Mouse (Mus musculus) neural tube, embryonic 13.5 days (tissue): Measurements from ENCODE around the gene Flnb. TPM values are rescaled to one million over a fixed set of nuclear protein-coding genes. Genes with fewer than 3 reads are reported as not detected.

ENCODE experiments used
- ATAC-seq: fragments of 200-750 bp; cut with Nextera tagmentation; 2 replicates; pipeline ENCODE4 v1.8.0; 2017; ENCODE audit warnings: low read depth, mild to moderate bottlenecking, moderate TSS enrichment, moderate library complexity
- H3K27ac ChIP-seq: fragments of 300-500 bp; sonication (generic); replicated peaks from 2 replicates; pipeline ENCODE4 v1.5.1; 2015; ENCODE audit warnings: moderate library complexity, mild to moderate bottlenecking, inconsistent platforms
- H3K27me3 ChIP-seq: fragments of 300-500 bp; sonication (generic); 2 replicates; pipeline ENCODE4 v1.6.1; 2015; ENCODE audit warnings: mild to moderate bottlenecking, inconsistent platforms
- H3K36me3 ChIP-seq: fragments of 300-500 bp; sonication (generic); 2 replicates; pipeline ENCODE4 v1.6.1; 2015; ENCODE audit warnings: mild to moderate bottlenecking, inconsistent platforms
- H3K4me1 ChIP-seq: fragments of 300-500 bp; sonication (generic); replicated peaks from 2 replicates; pipeline ENCODE4 v1.6.1; 2015; ENCODE audit warnings: inconsistent platforms
- H3K4me2 ChIP-seq: fragments of 300-500 bp; sonication (generic); 2 replicates; pipeline ENCODE4 v1.6.1; 2015; ENCODE audit warnings: inconsistent platforms, mild to moderate bottlenecking, moderate library complexity
- H3K4me3 ChIP-seq: fragments of 300-500 bp; sonication (generic); 2 replicates; pipeline ENCODE4 v1.5.1; 2015; ENCODE audit warnings: mild to moderate bottlenecking, inconsistent platforms
- H3K9ac ChIP-seq: fragments of 300-500 bp; sonication (generic); 2 replicates; pipeline ENCODE4 v1.6.1; 2015; ENCODE audit warnings: moderate library complexity, mild to moderate bottlenecking, inconsistent platforms
- H3K9me3 ChIP-seq: fragments of 300-500 bp; sonication (generic); 2 replicates; pipeline ENCODE4 v1.6.1; 2016; ENCODE audit warnings: inconsistent platforms
- WGBS: fragments of 180-500 bp; shearing (Covaris S2); methylation state at CpG from one replicate; pipeline ENCODE4 v1.1.7; 2015; 5-methylcytosine and 5-hydroxymethylcytosine counted together
- polyA plus RNA-seq: library from polyadenylated mRNA; unstranded; fragments of >200 nt; fragmentation: Nextera tagmentation; extraction: Ambion mirVana; gene quantifications from 2 replicates; pipeline ENCODE4 v1.2.1, GENCODE M21; 2015

Gene Flnb
- polyA plus RNA-seq, 1 experiment from 2014 or later, result 8.2 TPM

GRCm38 (mm10) chr14:7832440-7832783 is 14.7 kb downstream of the Flnb start:
- no peak for ATAC-seq
- no peaks in the 10 kb centered on the region for H3K36me3 ChIP-seq
- WGBS, result 94% methylated on average over 5 of the region's 5 CpGs
- no peak overlapping the region for H3K4me2 ChIP-seq
- no peak overlapping the region for H3K4me3 ChIP-seq
- no peaks in the 10 kb centered on the region; the same call in 1 of the 2 replicates for H3K9me3 ChIP-seq
- H3K9ac ChIP-seq, result no peak overlapping the region
- H3K4me1 ChIP-seq, result peaks cover 26% of the 10 kb centered on the region
- H3K27ac ChIP-seq, result no peak overlapping the region
- no peaks in the 10 kb centered on the region for H3K27me3 ChIP-seq

- no peaks in the 10 kb centered on the region; the same call in 1 of the 2 replicates for H3K9me3 ChIP-seq
- H3K4me2 ChIP-seq, result no peak overlapping the region
- no peaks in the 10 kb centered on the region for H3K27me3 ChIP-seq
- H3K4me3 ChIP-seq, result no peak overlapping the region
- no peak overlapping the region for H3K27ac ChIP-seq
- H3K9ac ChIP-seq, result no peak overlapping the region
- 51% methylated on average over 4 of the region's 4 CpGs for WGBS
- no peaks in the 10 kb centered on the region for H3K36me3 ChIP-seq
- peaks cover 26% of the 10 kb centered on the region for H3K4me1 ChIP-seq
- ATAC-seq, result no peak; the same call in 1 of the 2 replicates
Measured at GRCm38 (mm10) chr14:7833458-7833857, 15.7 kb downstream of the Flnb start.

- no peak for ATAC-seq
- H3K9me3 ChIP-seq, result no peaks in the 10 kb centered on the region
- WGBS, result 84% methylated on average over 5 of the region's 5 CpGs
- H3K27me3 ChIP-seq, result no peaks in the 10 kb centered on the region
- H3K36me3 ChIP-seq, result peaks cover 3% of the 10 kb centered on the region; the same call in 1 of the 2 replicates
- H3K4me1 ChIP-seq, result peaks cover 26% of the 10 kb centered on the region
- no peak overlapping the region for H3K27ac ChIP-seq
- H3K4me3 ChIP-seq, result no peak overlapping the region
- no peak overlapping the region for H3K4me2 ChIP-seq
- no peak overlapping the region for H3K9ac ChIP-seq
Measured at GRCm38 (mm10) chr14:7838564-7839089, 20.9 kb downstream of the Flnb start.

DNA sequence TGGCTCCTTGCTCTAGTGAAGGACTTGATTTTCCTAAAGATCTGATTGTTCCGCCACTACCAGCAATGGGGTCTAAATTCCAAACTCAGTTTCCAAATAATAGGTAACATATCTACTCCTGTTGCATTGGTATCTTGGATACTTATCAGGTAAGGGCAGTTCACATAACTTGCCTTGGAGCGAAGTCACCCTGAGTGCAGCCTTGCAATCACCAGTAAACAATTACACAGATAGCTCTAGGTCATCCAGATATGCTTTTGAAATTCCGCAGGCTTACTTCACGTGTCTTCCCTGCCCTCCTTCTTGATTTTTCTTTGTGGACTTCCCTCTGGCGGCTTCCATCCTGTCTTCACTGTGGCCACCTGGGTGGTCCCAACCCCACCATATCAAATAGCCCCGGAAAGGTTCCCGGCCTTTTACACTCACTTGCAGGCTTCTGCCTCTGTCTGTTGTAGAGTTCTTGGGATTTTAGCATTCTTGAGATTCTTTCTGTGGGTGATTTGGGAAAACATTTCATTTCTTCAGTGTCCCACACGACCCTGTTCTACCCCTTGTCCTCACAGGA is 22.3 kb downstream of the Flnb start:
- Histone ChIP-seq H3K9ac (no peak overlapping the region), H3K9me3 (no peaks in the 10 kb centered on the region), H3K4me3 (no peak overlapping the region), H3K27ac (no peak overlapping the region), H3K27me3 (no peaks in the 10 kb centered on the region), H3K36me3 (peaks cover 3% of the 10 kb centered on the region; the same call in 1 of the 2 replicates), H3K4me2 (no peak overlapping the region), H3K4me1 (peaks cover 23% of the 10 kb centered on the region)
- 57% methylated on average over 8 of the region's 8 CpGs for WGBS
- ATAC-seq, result no peak

DNA sequence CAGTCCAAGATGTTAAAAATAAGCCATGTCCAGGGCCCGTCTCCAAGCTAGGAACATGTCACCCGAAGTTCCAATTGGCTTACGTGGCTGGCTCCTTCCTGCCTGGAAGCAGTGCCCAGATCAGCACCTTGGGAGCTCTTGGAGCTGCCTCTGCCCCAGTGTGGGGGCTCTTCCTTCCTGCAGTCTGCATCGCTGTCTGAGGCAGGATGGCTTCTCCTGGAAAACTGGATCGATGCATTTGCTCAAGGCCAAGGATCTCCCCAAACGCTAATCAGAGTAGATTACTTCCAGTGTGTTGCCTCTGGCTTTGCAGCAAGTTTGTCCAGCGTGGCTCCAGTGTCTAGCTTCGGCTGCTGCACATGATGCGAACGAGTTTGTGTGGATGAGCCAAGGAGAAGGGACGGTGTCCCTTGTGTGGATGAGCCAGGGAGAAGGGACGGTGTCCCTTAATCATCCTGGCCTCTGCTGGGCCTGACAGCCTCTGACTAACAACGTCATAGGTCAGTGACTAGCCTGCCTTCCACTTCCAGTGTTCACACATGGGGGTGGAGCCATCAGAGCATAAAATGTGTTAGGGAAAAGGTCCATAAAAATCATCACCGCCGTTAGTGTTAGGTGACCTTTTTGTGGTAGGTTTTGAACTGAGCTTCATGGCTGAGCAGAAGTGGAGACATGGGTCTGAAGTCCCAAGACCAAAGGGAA is 25.0 kb downstream of the Flnb start:
- no peak for ATAC-seq
- H3K4me1 ChIP-seq, result peaks cover 30% of the 10 kb centered on the region
- no peak overlapping the region for H3K27ac ChIP-seq

DNA sequence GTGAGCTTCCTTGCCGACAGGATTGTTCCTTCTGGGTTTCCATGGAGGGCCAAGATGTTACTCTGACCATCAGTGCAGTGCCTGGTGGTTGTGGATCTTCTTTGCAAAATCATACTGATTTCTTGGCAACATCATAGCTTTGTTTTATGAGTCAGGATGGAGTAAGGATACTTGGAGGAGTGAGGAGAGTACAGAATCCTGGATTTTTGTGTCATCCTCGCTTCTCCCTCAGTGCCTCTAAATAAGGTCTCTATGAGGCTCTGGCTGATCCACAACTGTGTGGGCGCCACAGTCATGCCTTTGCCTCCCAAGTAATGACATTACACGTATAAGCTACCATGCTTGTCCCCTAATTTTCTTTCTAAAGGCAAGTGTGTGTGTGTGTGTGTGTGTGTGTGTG is 28.9 kb downstream of the Flnb start:
- WGBS, result 84% methylated on average over 4 of the region's 4 CpGs
- Histone ChIP-seq H3K9ac (no peak overlapping the region), H3K9me3 (no peaks in the 10 kb centered on the region), H3K27me3 (no peaks in the 10 kb centered on the region), H3K4me1 (peaks cover 45% of the 10 kb centered on the region), H3K27ac (no peak overlapping the region), H3K4me2 (no peak overlapping the region), H3K36me3 (no peaks in the 10 kb centered on the region), H3K4me3 (no peak overlapping the region)
- no peak for ATAC-seq

More for the DNA sequence above, 25.0 kb downstream of the Flnb start:
- no peaks in the 10 kb centered on the region for H3K9me3 ChIP-seq
- 59% methylated on average over 15 of the region's 15 CpGs for WGBS
- H3K4me2 ChIP-seq, result no peak overlapping the region
- peak overlapping the region; percentile 31; the same call in 1 of the 2 replicates for H3K9ac ChIP-seq
- no peak overlapping the region for H3K4me3 ChIP-seq
- H3K27me3 ChIP-seq, result no peaks in the 10 kb centered on the region
- H3K36me3 ChIP-seq, result peaks cover 3% of the 10 kb centered on the region; the same call in 1 of the 2 replicates

DNA sequence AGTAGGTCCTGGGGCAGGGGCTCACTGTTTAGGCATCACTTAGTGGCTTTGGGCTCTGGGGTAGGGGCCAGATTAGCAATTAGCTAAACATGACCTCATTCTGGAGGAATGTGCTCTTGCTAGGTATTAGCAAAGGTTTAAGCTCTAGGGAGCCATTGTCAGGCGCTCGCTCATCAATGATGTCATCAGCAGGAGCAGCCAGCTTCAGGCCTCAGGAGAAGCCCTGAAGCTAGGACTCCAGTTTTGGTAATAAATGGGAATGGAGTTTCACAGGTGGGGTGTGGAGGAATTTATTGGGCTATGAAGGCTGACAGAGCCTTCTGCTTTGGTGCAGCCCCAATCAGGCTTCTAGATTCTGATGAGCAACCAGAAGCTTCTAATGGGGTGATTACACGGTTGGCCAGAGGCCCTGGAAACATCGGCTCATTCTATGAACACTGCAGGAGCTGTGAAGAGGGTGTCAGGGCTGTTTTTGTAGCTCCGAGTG is 30.0 kb downstream of the Flnb start:
- H3K27me3 ChIP-seq, result no peaks in the 10 kb centered on the region
- no peaks in the 10 kb centered on the region for H3K9me3 ChIP-seq
- H3K27ac ChIP-seq, result peak overlapping the region; percentile 54
- H3K4me3 ChIP-seq, result no peak overlapping the region
- peaks cover 45% of the 10 kb centered on the region for H3K4me1 ChIP-seq
- ATAC-seq, result peak; percentile 58; the same call in 1 of the 2 replicates
- no peaks in the 10 kb centered on the region for H3K36me3 ChIP-seq
- H3K9ac ChIP-seq, result no peak overlapping the region
- no peak overlapping the region for H3K4me2 ChIP-seq
- WGBS, result 19% methylated on average over 5 of the region's 5 CpGs

GRCm38 (mm10) chr14:7850913-7851312 is 33.2 kb downstream of the Flnb start:
- H3K27ac ChIP-seq, result peak overlapping the region; percentile 30; the same call in 1 of the 2 replicates
- H3K4me3 ChIP-seq, result no peak overlapping the region
- H3K9ac ChIP-seq, result no peak overlapping the region
- 61% methylated on average over 3 of the region's 3 CpGs for WGBS
- no peak overlapping the region for H3K4me2 ChIP-seq
- peaks cover 59% of the 10 kb centered on the region for H3K4me1 ChIP-seq
- H3K9me3 ChIP-seq, result no peaks in the 10 kb centered on the region
- ATAC-seq, result no peak
- no peaks in the 10 kb centered on the region for H3K27me3 ChIP-seq
- H3K36me3 ChIP-seq, result no peaks in the 10 kb centered on the region

DNA sequence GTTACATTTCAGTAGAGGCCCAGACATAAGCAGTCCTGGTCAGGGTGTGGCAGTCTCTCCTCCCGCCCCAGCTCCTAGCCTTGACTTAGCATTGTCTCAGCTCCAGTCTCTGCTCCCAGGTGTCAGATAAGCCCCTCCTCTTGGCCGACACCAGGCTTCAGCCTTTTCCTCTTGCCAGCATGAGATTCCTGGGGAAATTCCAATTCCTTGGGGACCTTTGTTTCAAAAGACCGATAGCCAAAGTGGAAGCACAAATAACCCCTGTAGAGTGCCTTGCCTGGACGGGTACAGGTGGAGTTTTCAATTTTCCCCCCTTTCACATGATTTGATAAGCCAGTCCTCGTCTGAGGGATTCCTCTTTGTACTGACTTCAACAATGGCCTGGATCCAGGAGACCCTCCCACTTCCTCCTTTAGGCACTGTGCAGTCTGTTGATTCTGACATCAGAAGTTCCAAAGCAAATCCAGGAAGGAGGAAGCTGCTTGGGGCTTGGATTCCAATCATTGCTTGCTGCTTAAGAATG is 33.8 kb downstream of the Flnb start:
- Histone ChIP-seq H3K9me3 (no peaks in the 10 kb centered on the region), H3K4me3 (no peak overlapping the region), H3K4me1 (peaks cover 64% of the 10 kb centered on the region), H3K36me3 (no peaks in the 10 kb centered on the region), H3K9ac (no peak overlapping the region), H3K4me2 (no peak overlapping the region), H3K27me3 (no peaks in the 10 kb centered on the region), H3K27ac (peak overlapping the region; percentile 30)
- ATAC-seq, result no peak
- 10% methylated on average over 5 of the region's 5 CpGs for WGBS

GRCm38 (mm10) chr14:7853691-7854090 is 35.9 kb downstream of the Flnb start:
- H3K27ac ChIP-seq, result 0 out of 2 replicates have a peak overlapping the region, but pooled peaks have one; percentile 39

GRCm38 (mm10) chr14:7854366-7854765 is 36.6 kb downstream of the Flnb start:
- Histone ChIP-seq H3K27ac (no peak overlapping the region), H3K27me3 (no peaks in the 10 kb centered on the region), H3K36me3 (no peaks in the 10 kb centered on the region), H3K4me1 (peaks cover 47% of the 10 kb centered on the region), H3K4me3 (no peak overlapping the region), H3K9ac (no peak overlapping the region), H3K4me2 (no peak overlapping the region), H3K9me3 (no peaks in the 10 kb centered on the region)
- WGBS, result 82% methylated on average over 6 of the region's 6 CpGs
- no peak for ATAC-seq

More at GRCm38 (mm10) chr14:7853691-7854090, 35.9 kb downstream of the Flnb start:
- 61% methylated on average over 11 of the region's 11 CpGs for WGBS
- H3K4me1 ChIP-seq, result peaks cover 47% of the 10 kb centered on the region
- no peak overlapping the region for H3K4me3 ChIP-seq
- ATAC-seq, result peak; percentile 59; the same call in 1 of the 2 replicates
- no peaks in the 10 kb centered on the region for H3K9me3 ChIP-seq
- H3K4me2 ChIP-seq, result no peak overlapping the region
- no peak overlapping the region for H3K9ac ChIP-seq
- H3K27me3 ChIP-seq, result no peaks in the 10 kb centered on the region
- H3K36me3 ChIP-seq, result no peaks in the 10 kb centered on the region

DNA sequence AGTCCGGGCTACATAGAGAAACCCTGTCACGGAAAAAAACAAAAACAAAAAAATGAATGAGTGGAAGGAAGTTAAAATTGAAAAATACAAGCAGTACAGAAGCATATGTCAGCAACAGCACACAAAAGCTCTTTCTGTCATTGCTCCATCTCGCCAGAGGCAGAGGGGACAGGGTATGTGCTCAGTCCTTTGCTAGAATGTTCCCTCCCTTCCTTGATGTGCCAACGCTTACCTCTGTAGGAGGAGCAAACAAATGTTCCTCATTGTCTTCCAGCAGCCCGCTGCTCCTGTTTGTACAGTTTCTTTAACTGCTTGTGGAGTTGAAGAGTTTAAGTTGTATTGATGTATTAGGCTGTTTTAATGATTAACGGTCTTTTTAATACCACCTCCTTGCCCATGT is 37.3 kb downstream of the Flnb start:
- no peak overlapping the region for H3K27ac ChIP-seq
- H3K9me3 ChIP-seq, result no peaks in the 10 kb centered on the region
- H3K36me3 ChIP-seq, result no peaks in the 10 kb centered on the region
- no peak overlapping the region for H3K9ac ChIP-seq
- peaks cover 46% of the 10 kb centered on the region for H3K4me1 ChIP-seq
- 58% methylated on average over 6 of the region's 6 CpGs for WGBS
- ATAC-seq, result no peak
- H3K4me2 ChIP-seq, result no peak overlapping the region
- no peak overlapping the region for H3K4me3 ChIP-seq
- H3K27me3 ChIP-seq, result no peaks in the 10 kb centered on the region
